Mouse (Mus musculus) left cerebral cortex, adult 18-20 months (tissue): ENCODE data around the gene Hist1h2ah. TPM values are rescaled to one million over a fixed set of nuclear protein-coding genes. Genes with fewer than 3 reads are reported as not detected.

Experiments used
- microRNA-seq, 2 experiments: library from miRNA; unstranded; fragments of <30 nt; microRNA quantifications; one replicate each; pipeline ENCODE4 v1.2.0; 2021
- total RNA-seq, 2 experiments: library from RNA; stranded (reverse); gene quantifications; 2 replicates each; pipeline ENCODE4 v1.2.3; 2021

The Hist1h2ah gene
- total RNA-seq, 2 experiments from 2014 or later = 24.4 to 38.7 TPM

Small RNA genes within 50 kb of the gene (microRNA-seq; reads per million reads assigned to microRNA genes)
- gene Gm26300 (0 reads per million in 2 experiments), gene Gm44390 (0 reads per million in 2 experiments), gene Gm44486 (0 reads per million in 2 experiments)

Other genes with a start within 250 kb of the Hist1h2ah start
- gene Hist1h2an, start 248.3 kb downstream of the Hist1h2ah start, total RNA-seq = 1 to 10 TPM; 1.1 to 2.8 TPM
- gene Hist1h2bp, start 248.1 kb downstream of the Hist1h2ah start, total RNA-seq = 1 to 10 TPM; 4.1 to 7.0 TPM
- 10 to 100 TPM; 23.2 to 34.4 TPM for gene Hist1h2bq, start 225.4 kb downstream of the Hist1h2ah start, total RNA-seq
- 1 to 10 TPM in 1 of 2 experiments, not detected in 1; 6.2 TPM for gene Hist1h2ao, start 225.1 kb downstream of the Hist1h2ah start, total RNA-seq
- gene Hist1h4m, start 223.8 kb downstream of the Hist1h2ah start, total RNA-seq = 100 to 1,000 TPM; 252 to 307 TPM
- 10 to 100 TPM; 48.9 to 61.1 TPM for gene Hist1h4n, start 203.4 kb downstream of the Hist1h2ah start, total RNA-seq
- gene Hist1h2ap, start 202.1 kb downstream of the Hist1h2ah start, total RNA-seq = 10 to 100 TPM; 27.2 to 27.7 TPM
- gene Hist1h2br, start 201.8 kb downstream of the Hist1h2ah start, total RNA-seq = 10 to 100 TPM; 22.9 to 33.6 TPM
- gene Zfp184, start 90.5 kb downstream of the Hist1h2ah start, total RNA-seq = 1 to 10 TPM; 3.0 to 3.8 TPM
- not detected for gene Pom121l2, start 54.4 kb downstream of the Hist1h2ah start, total RNA-seq
- gene Prss16, start 25.8 kb downstream of the Hist1h2ah start, total RNA-seq = 1 to 10 TPM in 1 of 2 experiments, under 1 TPM in 1; 0.35 to 1.2 TPM
- gene Hist1h2bk, start 302 bp upstream of the Hist1h2ah start, total RNA-seq = 10 to 100 TPM; 14.5 to 16.1 TPM
- gene Hist1h4i, start 5.8 kb upstream of the Hist1h2ah start, total RNA-seq = 10 to 100 TPM; 71.8 to 81.6 TPM
- 10 to 100 TPM in 1 of 2 experiments, 1 to 10 TPM in 1; 7.5 to 13.7 TPM for gene Hist1h2ag, start 7.4 kb upstream of the Hist1h2ah start, total RNA-seq
- gene Hist1h2bj, start 7.6 kb upstream of the Hist1h2ah start, total RNA-seq = 10 to 100 TPM in 1 of 2 experiments, 1 to 10 TPM in 1; 9.3 to 11.7 TPM
- not detected for gene Vmn1r188, start 48.9 kb upstream of the Hist1h2ah start, total RNA-seq
- gene Vmn1r189, start 70.3 kb upstream of the Hist1h2ah start, total RNA-seq = not detected
- gene Vmn1r191, start 148.4 kb upstream of the Hist1h2ah start, total RNA-seq = not detected
- gene Vmn1r192, start 155.6 kb upstream of the Hist1h2ah start, total RNA-seq = not detected
- not detected for gene Vmn1r193, start 187.6 kb upstream of the Hist1h2ah start, total RNA-seq
- gene Vmn1r194, start 208.6 kb upstream of the Hist1h2ah start, total RNA-seq = not detected
- not detected for gene Vmn1r195, start 235.0 kb upstream of the Hist1h2ah start, total RNA-seq